Mouse (Mus musculus) liver, embryonic 12.5 days (tissue): ENCODE results near the gene Arfip1. TPM values are rescaled to one million over a fixed set of nuclear protein-coding genes. Genes with fewer than 3 reads are reported as not detected.

ENCODE experiments used
- ATAC-seq: fragments of 200-750 bp; cut with Nextera tagmentation; 2 replicates; pipeline ENCODE4 v1.8.0; 2017; ENCODE audit warnings: moderate number of reproducible peaks, mild to moderate bottlenecking, moderate library complexity
- H3K27ac ChIP-seq: fragments of 300-500 bp; sonication (generic); 2 replicates; pipeline ENCODE4 v1.5.1; 2016; ENCODE audit warnings: mild to moderate bottlenecking
- H3K27me3 ChIP-seq: fragments of 300-500 bp; sonication (generic); replicated peaks from 2 replicates; pipeline ENCODE4 v1.6.1; 2016; ENCODE audit warnings: mild to moderate bottlenecking, moderate library complexity
- H3K36me3 ChIP-seq: fragments of 300-500 bp; sonication (generic); 2 replicates; pipeline ENCODE4 v1.6.1; 2016; ENCODE audit warnings: mild to moderate bottlenecking, moderate library complexity
- H3K4me1 ChIP-seq: fragments of 300-500 bp; sonication (generic); 2 replicates; pipeline ENCODE4 v1.6.1; 2016
- H3K4me2 ChIP-seq: fragments of 300-500 bp; sonication (generic); 2 replicates; pipeline ENCODE4 v1.6.1; 2016; ENCODE audit warnings: mild to moderate bottlenecking, moderate library complexity
- H3K4me3 ChIP-seq: fragments of 300-500 bp; sonication (generic); 2 replicates; pipeline ENCODE4 v1.5.1; 2016; ENCODE audit warnings: mild to moderate bottlenecking, moderate library complexity
- H3K9ac ChIP-seq: fragments of 300-500 bp; sonication (generic); 2 replicates; pipeline ENCODE4 v1.6.1; 2016; ENCODE audit warnings: mild to moderate bottlenecking, moderate library complexity
- H3K9me3 ChIP-seq: fragments of 300-500 bp; sonication (generic); replicated peaks from 2 replicates; pipeline ENCODE4 v1.6.1; 2016; ENCODE audit warnings: mild to moderate bottlenecking, moderate library complexity
- WGBS: fragments of 180-500 bp; shearing (Covaris S2); methylation state at CpG from one replicate; pipeline ENCODE4 v1.1.7; 2016; ENCODE audit not compliant: insufficient replicate concordance; 5-methylcytosine and 5-hydroxymethylcytosine counted together
- polyA plus RNA-seq: library from polyadenylated mRNA; unstranded; fragments of >200 nt; fragmentation: Nextera tagmentation; extraction: Ambion mirVana; gene quantifications from 2 replicates; pipeline ENCODE4 v1.2.1, GENCODE M21; 2016

The Arfip1 gene
- polyA plus RNA-seq, 1 experiment from 2014 or later: 16.5 TPM

GRCm38 (mm10) chr3:84601870-84602495, 19.6 kb upstream of the Arfip1 start:
- no peaks in the 10 kb centered on the region for H3K9me3 ChIP-seq
- peaks cover 22% of the 10 kb centered on the region for H3K4me1 ChIP-seq
- ATAC-seq: no peak
- H3K9ac ChIP-seq: no peak overlapping the region
- H3K27ac ChIP-seq: no peak overlapping the region
- 0 out of 2 replicates have a peak, but pooled peaks cover 6% of the 10 kb centered on the region for H3K27me3 ChIP-seq
- no peak overlapping the region for H3K4me2 ChIP-seq
- WGBS: 63% methylated on average over 9 of the region's 9 CpGs
- H3K4me3 ChIP-seq: no peak overlapping the region
- no peaks in the 10 kb centered on the region for H3K36me3 ChIP-seq

GRCm38 (mm10) chr3:84598756-84599155, 16.3 kb upstream of the Arfip1 start:
- Histone ChIP-seq H3K9ac (no peak overlapping the region), H3K4me3 (no peak overlapping the region), H3K4me2 (no peak overlapping the region), H3K9me3 (no peaks in the 10 kb centered on the region), H3K4me1 (peaks cover 30% of the 10 kb centered on the region), H3K27me3 (peaks cover 30% of the 10 kb centered on the region), H3K27ac (no peak overlapping the region), H3K36me3 (no peaks in the 10 kb centered on the region)
- no peak for ATAC-seq
- 56% methylated on average over 6 of the region's 6 CpGs for WGBS

GRCm38 (mm10) chr3:84597996-84598734, 15.7 kb upstream of the Arfip1 start:
- no peaks in the 10 kb centered on the region for H3K9me3 ChIP-seq
- ATAC-seq: no peak
- no peaks in the 10 kb centered on the region for H3K36me3 ChIP-seq
- WGBS: 43% methylated on average over 6 of the region's 6 CpGs
- no peak overlapping the region for H3K4me3 ChIP-seq
- no peak overlapping the region for H3K27ac ChIP-seq
- H3K27me3 ChIP-seq: peaks cover 36% of the 10 kb centered on the region
- H3K4me1 ChIP-seq: peaks cover 25% of the 10 kb centered on the region
- no peak overlapping the region for H3K9ac ChIP-seq
- no peak overlapping the region for H3K4me2 ChIP-seq

GRCm38 (mm10) chr3:84595677-84596234, 13.3 kb upstream of the Arfip1 start:
- ATAC-seq: no peak
- Histone ChIP-seq H3K9me3 (no peaks in the 10 kb centered on the region), H3K4me3 (peak overlapping the region; percentile 49; the same call in 1 of the 2 replicates), H3K4me1 (peaks cover 14% of the 10 kb centered on the region), H3K27me3 (peaks cover 51% of the 10 kb centered on the region), H3K36me3 (no peaks in the 10 kb centered on the region), H3K27ac (no peak overlapping the region), H3K4me2 (peak overlapping the region; percentile 65), H3K9ac (no peak overlapping the region)
- 30% methylated on average over 5 of the region's 5 CpGs for WGBS

GRCm38 (mm10) chr3:84594894-84595676, 12.7 kb upstream of the Arfip1 start:
- Histone ChIP-seq H3K9me3 (no peaks in the 10 kb centered on the region), H3K9ac (no peak overlapping the region), H3K27me3 (peaks cover 51% of the 10 kb centered on the region), H3K4me3 (peak overlapping the region; percentile 49), H3K4me1 (peaks cover 8% of the 10 kb centered on the region), H3K27ac (no peak overlapping the region), H3K4me2 (peak overlapping the region; percentile 65), H3K36me3 (no peaks in the 10 kb centered on the region)
- 5% methylated on average over 23 of the region's 23 CpGs for WGBS
- ATAC-seq: no peak

GRCm38 (mm10) chr3:84593274-84593673, 10.8 kb upstream of the Arfip1 start, which contains the start of gene Tigd4:
Gene Tigd4 (plus strand): TSS chr3:84593574.
- no peak within 1 kb of the TSS for H3K4me3 ChIP-seq
- H3K27ac ChIP-seq: no peak within 1 kb of the TSS
- 65% methylated on average over 2 of the region's 2 CpGs for WGBS
- peaks cover 8% of the 10 kb centered on the region for H3K4me1 ChIP-seq
- H3K27me3 ChIP-seq: peaks cover 55% of the 10 kb centered on the region
- H3K4me2 ChIP-seq: no peak within 1 kb of the TSS
- no peaks in the 10 kb centered on the region for H3K9me3 ChIP-seq
- H3K36me3 ChIP-seq: no peaks in the 10 kb centered on the region
- no peak within 1 kb of the TSS for H3K9ac ChIP-seq
- ATAC-seq: no peak

- Histone ChIP-seq H3K4me1 (peaks cover 17% of the 10 kb centered on the region), H3K27ac (no peak overlapping the region), H3K27me3 (peaks cover 10% of the 10 kb centered on the region), H3K4me3 (no peak overlapping the region), H3K4me2 (no peak overlapping the region), H3K9me3 (no peaks in the 10 kb centered on the region), H3K36me3 (no peaks in the 10 kb centered on the region), H3K9ac (no peak overlapping the region)
- ATAC-seq: no peak
- WGBS: 16% methylated on average over 5 of the region's 5 CpGs
Observed at GRCm38 (mm10) chr3:84586736-84587135, 4.3 kb upstream of the Arfip1 start.

- H3K4me1 ChIP-seq: peaks cover 33% of the 10 kb centered on the region
- no peak for ATAC-seq
- H3K4me2 ChIP-seq: peak overlapping the region; percentile 84
- H3K27me3 ChIP-seq: peaks cover 3% of the 10 kb centered on the region; the same call in 1 of the 2 replicates
- H3K9me3 ChIP-seq: no peaks in the 10 kb centered on the region
- H3K9ac ChIP-seq: peak overlapping the region; percentile 78
- under 1% methylated on average over 27 of the region's 27 CpGs for WGBS
- no peaks in the 10 kb centered on the region for H3K36me3 ChIP-seq
- H3K4me3 ChIP-seq: peak overlapping the region; percentile 83
- H3K27ac ChIP-seq: peak overlapping the region; percentile 80; the same call in 1 of the 2 replicates
Observed at GRCm38 (mm10) chr3:84582913-84583276, 470 bp upstream of the Arfip1 start.

GRCm38 (mm10) chr3:84581696-84582022, 766 bp downstream of the Arfip1 start:
- Histone ChIP-seq H3K9me3 (no peaks in the 10 kb centered on the region), H3K27ac (peak overlapping the region; percentile 80), H3K27me3 (0 out of 2 replicates have a peak, but pooled peaks cover 3% of the 10 kb centered on the region), H3K36me3 (no peaks in the 10 kb centered on the region), H3K4me2 (peak overlapping the region; percentile 84), H3K4me3 (peak overlapping the region; percentile 83), H3K9ac (peak overlapping the region; percentile 78), H3K4me1 (peaks cover 34% of the 10 kb centered on the region)
- WGBS: 0% methylated on average over 4 of the region's 4 CpGs
- no peak for ATAC-seq

GRCm38 (mm10) chr3:84580716-84581115, 1.7 kb downstream of the Arfip1 start:
- H3K9ac ChIP-seq: no peak overlapping the region
- H3K27ac ChIP-seq: no peak overlapping the region
- H3K9me3 ChIP-seq: no peaks in the 10 kb centered on the region
- H3K4me3 ChIP-seq: peak overlapping the region; percentile 83; the same call in 1 of the 2 replicates
- peak overlapping the region; percentile 84 for H3K4me2 ChIP-seq
- no peak for ATAC-seq
- H3K27me3 ChIP-seq: no peaks in the 10 kb centered on the region
- 21% methylated on average over 4 of the region's 4 CpGs for WGBS
- H3K36me3 ChIP-seq: no peaks in the 10 kb centered on the region
- peaks cover 41% of the 10 kb centered on the region for H3K4me1 ChIP-seq

- no peak for ATAC-seq
- Histone ChIP-seq H3K27me3 (no peaks in the 10 kb centered on the region), H3K4me1 (peaks cover 22% of the 10 kb centered on the region), H3K9ac (no peak overlapping the region), H3K9me3 (no peaks in the 10 kb centered on the region), H3K4me3 (no peak overlapping the region), H3K36me3 (no peaks in the 10 kb centered on the region), H3K4me2 (no peak overlapping the region), H3K27ac (no peak overlapping the region)
- 56% methylated on average over 3 of the region's 3 CpGs for WGBS
Observed at GRCm38 (mm10) chr3:84570501-84570900, 11.9 kb downstream of the Arfip1 start.
